Mouse (Mus musculus) MEL (cell line): ENCODE data around the gene Syt11. TPM values are rescaled to one million over a fixed set of nuclear protein-coding genes. Genes with fewer than 3 reads are reported as not detected.
"Not testable (repeated sequence)": the region's sequence is repeated elsewhere in the genome, so short reads cannot be mapped to it uniquely, and the experiment has no call there.

Source experiments
- DNase-seq: peaks from one replicate; pipeline ENCODE4 v3.0.0; 2011; ENCODE audit warnings: low read depth, low spot score
- H3K27ac ChIP-seq: 2 replicates; pipeline ENCODE4 v1.5.1; 2012; ENCODE audit warnings: low read depth, mild to moderate bottlenecking, control low read depth, low read length, moderate library complexity; ENCODE audit not compliant: control insufficient read depth
- H3K27me3 ChIP-seq, 2 experiments: fragments of 150-350 bp in 1 of 2; sonication (generic) in 1 of 2; 2 replicates each; pipeline ENCODE4 v1.6.1; 2012; ENCODE audit warnings: low read length in 2 of 2, mild to moderate bottlenecking in 2 of 2, improper control_type of control experiment in 1 of 2, moderate library complexity in 1 of 2; ENCODE audit not compliant: insufficient read depth in 2 of 2, control insufficient read depth in 1 of 2
- H3K36me3 ChIP-seq, 2 experiments: 2 replicates each; pipeline ENCODE4 v1.6.1; 2012 to 2014; ENCODE audit warnings: low read length in 2 of 2, improper control_type of control experiment in 1 of 2, inconsistent platforms in 1 of 2, mild to moderate bottlenecking in 1 of 2; ENCODE audit not compliant: insufficient read depth in 2 of 2, control insufficient read depth in 1 of 2
- H3K4me1 ChIP-seq, 2 experiments: fragments of 150-350 bp in 1 of 2; sonication (generic) in 1 of 2; 2 replicates each; pipeline ENCODE4 v1.6.1; 2012; ENCODE audit warnings: low read length in 2 of 2, improper control_type of control experiment in 1 of 2, mild to moderate bottlenecking in 1 of 2; ENCODE audit not compliant: insufficient read depth in 2 of 2, control insufficient read depth in 1 of 2
- H3K4me3 ChIP-seq, 2 experiments: fragments of 150-350 bp in 1 of 2; sonication (generic) in 1 of 2; 2 replicates each; pipeline ENCODE4 v1.5.1; 2012; ENCODE audit warnings: low read depth in 2 of 2, low read length in 2 of 2, mild to moderate bottlenecking in 2 of 2, moderate library complexity in 2 of 2, control low read depth in 1 of 2, improper control_type of control experiment in 1 of 2; ENCODE audit not compliant: control insufficient read depth in 1 of 2, insufficient read depth in 1 of 2
- H3K79me2 ChIP-seq: 2 replicates; pipeline ENCODE4 v1.6.1; 2012; ENCODE audit warnings: mild to moderate bottlenecking, low read length, moderate library complexity; ENCODE audit not compliant: control insufficient read depth, poor library complexity, insufficient read depth
- H3K9ac ChIP-seq: 2 replicates; pipeline ENCODE4 v1.6.1; 2012; ENCODE audit warnings: low read depth, mild to moderate bottlenecking, control low read depth, low read length, moderate library complexity; ENCODE audit not compliant: control insufficient read depth, poor library complexity, severe bottlenecking
- H3K9me3 ChIP-seq: fragments of 150-350 bp; sonication (generic); replicated peaks from 2 replicates; pipeline ENCODE4 v1.6.1; 2012; ENCODE audit warnings: mild to moderate bottlenecking, low read length, improper control_type of control experiment, moderate library complexity; ENCODE audit not compliant: insufficient read depth
- CHD1 ChIP-seq: IDR thresholded peaks from 2 replicates; pipeline ENCODE4 v1.6.1; 2012; ENCODE audit warnings: low read depth, mild to moderate bottlenecking, inconsistent platforms, low read length, improper control_type of control experiment
- ETS1 ChIP-seq: IDR thresholded peaks from 2 replicates; pipeline ENCODE4 v1.6.1; 2012; ENCODE audit warnings: low read depth, mild to moderate bottlenecking, inconsistent platforms, low read length, improper control_type of control experiment, moderate library complexity
- MXI1 ChIP-seq: IDR thresholded peaks from 2 replicates; pipeline ENCODE4 v1.6.1; 2011; ENCODE audit warnings: mild to moderate bottlenecking, low read depth, low read length, improper control_type of control experiment
- USF1 ChIP-seq: IDR thresholded peaks from 2 replicates; pipeline ENCODE4 v1.6.1; 2014; ENCODE audit warnings: low read depth, mild to moderate bottlenecking, inconsistent platforms, low read length, improper control_type of control experiment, moderate library complexity
- polyA plus RNA-seq, 2 experiments: library from polyadenylated mRNA; stranded (reverse) in 1 of 2; unstranded in 1 of 2; fragments of >175 nt in 1 of 2; fragments of >200 nt in 1 of 2; gene quantifications; 2 replicates each; pipeline versions ENCODE4 v1.2.1 to v1.2.4; 2012; ENCODE audit warnings: low replicate concordance in 2 of 2, low read depth in 1 of 2; ENCODE audit not compliant: insufficient read length in 2 of 2, insufficient read depth in 1 of 2, missing spikeins in 1 of 2
- total RNA-seq: library from RNA; depleted of rRNA; stranded (reverse); fragments of 300-350 nt; gene quantifications from 2 replicates; pipeline ENCODE4 v1.2.3, GENCODE M21; 2012

Gene Syt11
- total and polyA plus RNA-seq, 3 experiments: 0.19 to 1.4 TPM; not detected in 1

- not testable (repeated sequence) for H3K4me1 ChIP-seq, H3K27me3 ChIP-seq, H3K9me3 ChIP-seq, H3K9ac ChIP-seq, H3K79me2 ChIP-seq, H3K4me3 ChIP-seq, H3K27ac ChIP-seq, H3K36me3 ChIP-seq, DNase-seq
Observed at GRCm38 (mm10) chr3:88786805-88787204, 11.8 kb upstream of the Syt11 start.

- H3K4me3 ChIP-seq, DNase-seq, H3K4me1 ChIP-seq, H3K36me3 ChIP-seq, H3K27ac ChIP-seq, H3K79me2 ChIP-seq, H3K9ac ChIP-seq, H3K9me3 ChIP-seq, H3K27me3 ChIP-seq: not testable (repeated sequence)
Observed at GRCm38 (mm10) chr3:88786323-88786722, 11.4 kb upstream of the Syt11 start.

- Histone ChIP-seq H3K27me3 (no peaks in the 10 kb centered on the region), H3K9me3 (no peaks in the 10 kb centered on the region), H3K9ac (no peak overlapping the region)
- no peak for DNase-seq
- TF ChIP-seq ETS1 (no peak), CHD1 (no peak), USF1 (no peak)
- TF ChIP-seq, all 39 proteins: peak for 0
- H3K4me1 ChIP-seq: no peaks in the 10 kb centered on the region
- no peaks in the 10 kb centered on the region for H3K36me3 ChIP-seq
- no peaks in the 10 kb centered on the region for H3K79me2 ChIP-seq
- H3K4me3 ChIP-seq: no peak overlapping the region
- no peak overlapping the region for H3K27ac ChIP-seq
Observed at GRCm38 (mm10) chr3:88784889-88785288, 9.9 kb upstream of the Syt11 start.

GRCm38 (mm10) chr3:88773163-88773562, 1.8 kb downstream of the Syt11 start:
- H3K9ac ChIP-seq: peak overlapping the region; percentile 23; the same call in 1 of the 2 replicates
- H3K79me2 ChIP-seq, H3K36me3 ChIP-seq, H3K4me1 ChIP-seq, H3K27me3 ChIP-seq, H3K9me3 ChIP-seq, H3K27ac ChIP-seq: not testable (repeated sequence)
- peak overlapping the region; percentile 26 to 67 for H3K4me3 ChIP-seq
- peak; percentile 42 for DNase-seq
- TF ChIP-seq MXI1: 0 out of 2 replicates have a peak, but pooled peaks have one; percentile 19
